ENCODE assay signal across 8 mouse cellular contexts in genomic region chr7:144581559-144582283, GRCm38 (mm10). TPM values are rescaled to one million over a fixed set of nuclear protein-coding genes. Genes with fewer than 3 reads are reported as not detected.
DNase-seq lines count a peak whose midpoint lies in the region; ATAC-seq lines count a peak whose summit lies in the region.

No protein-coding gene starts in this region.

- peak; percentile 74 for DNase-seq in ES-CJ7 (ENCODE audit: low read depth, low spot score)
- peak; percentile 41 for DNase-seq in cerebellum, adult 11 months
- peak; percentile 86 for DNase-seq in forebrain, embryonic 14.5 days (ENCODE audit: low spot score)
- DNase-seq in heart, postnatal 25 days (ENCODE audit: low spot score), result peak; percentile 79
- DNase-seq in layer of hippocampus, adult 11-12 months (ENCODE audit: low spot score), result peak; percentile 68
- DNase-seq in lung, adult 18-20 months, result peak; percentile 89 to 91
- peak; percentile 85 for DNase-seq in testis, postnatal 14 days (ENCODE audit: low spot score)

- peaks cover 7% of the 10 kb centered on the region for H3K4me1 ChIP-seq in forebrain, embryonic 14.5 days (ENCODE audit: control insufficient read depth, insufficient read depth, low read length)
- peaks cover 12% of the 10 kb centered on the region for H3K4me1 ChIP-seq in neural tube, embryonic 14.5 days (ENCODE audit: control insufficient read depth, insufficient read depth, low read length)

- peaks cover 21% of the 10 kb centered on the region for H3K36me3 ChIP-seq in forebrain, embryonic 14.5 days (ENCODE audit: control insufficient read depth, insufficient read depth, low read length)
- peaks cover 14% of the 10 kb centered on the region; the same call in 1 of the 2 replicates for H3K36me3 ChIP-seq in neural tube, embryonic 14.5 days (ENCODE audit: control insufficient read depth, insufficient read depth, low read length)

- peak overlapping the region; percentile 79 for H3K4me2 ChIP-seq in forebrain, embryonic 14.5 days (ENCODE audit: low read length)
- peak overlapping the region; percentile 85 for H3K4me2 ChIP-seq in neural tube, embryonic 14.5 days (ENCODE audit: low read depth, low read length)

- H3K27ac ChIP-seq in forebrain, embryonic 14.5 days (ENCODE audit: low read depth, low read length), result peak overlapping the region; percentile 79
- H3K27ac ChIP-seq in neural tube, embryonic 14.5 days (ENCODE audit: low read depth, low read length), result peak overlapping the region; percentile 85

- peak overlapping the region; percentile 80 for H3K4me3 ChIP-seq in forebrain, embryonic 14.5 days (ENCODE audit: low read depth, low read length)
- peak overlapping the region; percentile 84 for H3K4me3 ChIP-seq in neural tube, embryonic 14.5 days (ENCODE audit: low read depth, low read length)

- H3K9ac ChIP-seq in forebrain, embryonic 14.5 days (ENCODE audit: low read length), result peak overlapping the region; percentile 85
- peak overlapping the region; percentile 78 for H3K9ac ChIP-seq in neural tube, embryonic 14.5 days (replicated peaks; ENCODE audit: low read depth, low read length)

- 1% methylated on average over 43 of the region's 43 CpGs for WGBS in forebrain, embryonic 14.5 days
- under 1% methylated on average over 43 of the region's 43 CpGs for WGBS in neural tube, embryonic 14.5 days

- peak; percentile 84 for ATAC-seq in forebrain, embryonic 14.5 days
- ATAC-seq in neural tube, embryonic 14.5 days (ENCODE audit: low read depth), result peak; percentile 84

- no peaks in the 10 kb centered on the region for H3K27me3 ChIP-seq in forebrain, embryonic 14.5 days (replicated peaks; ENCODE audit: control insufficient read depth, insufficient read depth, low read length)
- H3K27me3 ChIP-seq in neural tube, embryonic 14.5 days (ENCODE audit: control insufficient read depth, insufficient read depth, low read length), result no peaks in the 10 kb centered on the region

- no peaks in the 10 kb centered on the region for H3K9me3 ChIP-seq in forebrain, embryonic 14.5 days (replicated peaks; ENCODE audit: control insufficient read depth, low read length)
- no peaks in the 10 kb centered on the region for H3K9me3 ChIP-seq in neural tube, embryonic 14.5 days (ENCODE audit: control insufficient read depth, low read length)

- intact Hi-C loops in heart, postnatal 25 days (cut with DNase I), result loop anchor here (2.0 to 5.0 kb wide), 3 partner anchors 27 to 94 kb away; no protein-coding TSS in a partner anchor

RNA-seq across cellular contexts. Expression of gene Fadd, which starts 0.5 kb away (rescaled TPM):
- 6.7 and 7.2 TPM in 2 replicates for polyA plus RNA-seq in forebrain, embryonic 14.5 days (2014; fragmentation: Nextera tagmentation; extraction: Ambion mirVana)
- total RNA-seq in heart, postnatal 25 days (2021), result 1 to 10 TPM; 8.2 to 8.6 TPM
- polyA plus RNA-seq in neural tube, embryonic 14.5 days (2014; fragmentation: Nextera tagmentation; extraction: Ambion mirVana), result 4.6 and 4.8 TPM in 2 replicates

RNA-seq across cellular contexts. Expression of gene Ppfia1, which starts 28.2 kb away (rescaled TPM):
- 23.0 and 30.5 TPM in 2 replicates for polyA plus RNA-seq in forebrain, embryonic 14.5 days (2014; fragmentation: Nextera tagmentation; extraction: Ambion mirVana)
- total RNA-seq in heart, postnatal 25 days (2021), result 10 to 100 TPM; 40.3 to 47.7 TPM
- polyA plus RNA-seq in neural tube, embryonic 14.5 days (2014; fragmentation: Nextera tagmentation; extraction: Ambion mirVana), result 30.9 and 32.6 TPM in 2 replicates

Comparison
In these comparisons a context has a peak if more than half of its experiments do, and no peak if none do; other contexts are left out.
1. Peak in every context shown above with its lines: DNase-seq, ATAC-seq, H3K4me3 ChIP-seq and H3K27ac ChIP-seq.